Mouse (Mus musculus) olfactory bulb, adult 2 months (tissue): ENCODE results near the gene Cntnap4.

Source experiments
- CTCF ChIP-seq: fragments of 200-500 bp; IDR thresholded peaks from 2 replicates; pipeline ENCODE4 v1.5.1; 2012; ENCODE audit warnings: low read depth, mild to moderate bottlenecking, low read length, moderate library complexity; ENCODE audit not compliant: insufficient read depth
- POLR2A ChIP-seq: fragments of 200-500 bp; IDR thresholded peaks from 2 replicates; pipeline ENCODE4 v1.6.1; 2012; ENCODE audit warnings: mild to moderate bottlenecking, low read depth, low read length, moderate library complexity; ENCODE audit not compliant: insufficient read depth

GRCm38 (mm10) chr8:112922151-112922550, 352.3 kb downstream of the Cntnap4 start:
- TF ChIP-seq CTCF (no peak), POLR2A (no peak)
